Mouse (Mus musculus): ENCODE data around the gene Uqcrc1.

DNA sequence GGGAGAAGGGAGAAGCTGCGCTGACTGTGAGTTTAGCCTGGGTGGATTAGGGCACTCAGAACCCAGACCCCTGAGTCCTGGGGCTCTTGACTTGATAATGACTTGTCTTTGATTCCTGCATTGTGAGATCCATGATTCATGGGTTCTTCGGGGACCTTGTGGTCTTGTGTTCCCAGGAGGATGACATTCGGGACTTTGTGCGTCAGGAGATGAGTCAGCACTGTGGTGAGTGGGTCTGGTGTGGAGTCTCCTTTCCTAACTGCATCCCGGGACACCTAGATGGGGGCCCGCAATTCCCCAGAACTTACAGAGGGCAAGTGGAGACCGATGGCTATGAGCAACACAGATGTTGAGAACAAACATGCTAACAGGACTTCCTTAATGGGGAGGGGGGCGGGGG is 46.1 kb downstream of the Uqcrc1 start:
- TF ChIP-seq CTCF (IDR thresholded peaks at IDR 0.05; ENCODE audit: control insufficient read depth, insufficient read depth, low read length) (no peak), POLR2A (IDR thresholded peaks at IDR 0.05; ENCODE audit: borderline replicate concordance, control insufficient read depth, low read depth, low read length) (no peak)
